Mouse (Mus musculus) liver, embryonic 14.5 days (tissue): ENCODE data around the gene Cacna1c.

Experiments used
- CTCF ChIP-seq: IDR thresholded peaks from 2 replicates; pipeline ENCODE4 v1.5.1; 2016; ENCODE audit warnings: antibody characterized with exemption, low read depth, control low read depth
- EP300 ChIP-seq: IDR thresholded peaks from 2 replicates; pipeline ENCODE4 v1.6.1; 2016; ENCODE audit warnings: antibody characterized with exemption, low read depth

- TF ChIP-seq CTCF (no peak), EP300 (no peak)
Observed at GRCm38 (mm10) chr6:118899688-118900087, 296.5 kb downstream of the Cacna1c start.
